Mouse (Mus musculus): ENCODE measurements at regions not wholly inside any gene's neighbourhood (a gene's known extent, or its start where the extent isn't known, plus 50 kb on each side); places are given as distances from the start of the nearest gene placed in this dataset.
"Not testable (repeated sequence)": the region's sequence is repeated elsewhere in the genome, so short reads cannot be mapped to it uniquely, and the experiment has no call there.

GRCm38 (mm10) chr17:84844950-84845349, 54.4 kb upstream of the Lrpprc start:
- no peak for DNase-seq (ENCODE audit: low spot score)

DNA sequence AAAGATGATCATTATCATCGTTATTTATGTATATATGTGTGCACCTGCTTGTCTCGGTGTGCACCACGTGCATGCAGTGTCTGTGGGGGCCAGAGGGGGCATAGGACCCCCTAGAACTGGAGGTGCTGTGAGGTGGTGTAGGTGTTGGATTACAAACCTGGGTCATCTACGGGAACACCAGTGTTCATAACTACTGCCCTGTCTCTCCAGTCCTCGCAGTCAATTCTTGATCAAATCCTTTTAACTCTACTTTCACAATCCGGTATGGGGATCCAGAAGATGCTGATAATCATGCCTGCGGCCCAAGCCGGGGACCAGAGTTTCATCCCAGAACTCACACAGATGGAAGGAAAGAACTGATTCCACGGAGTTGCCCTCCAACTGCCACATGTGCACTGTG, 55.6 kb upstream of the Lrpprc start:
- DNase-seq (ENCODE audit: low spot score) = no peak

GRCm38 (mm10) chr17:84848385-84849030, 57.9 kb upstream of the Lrpprc start:
- DNase-seq (ENCODE audit: low spot score) = no peak

- peak; percentile 26 for DNase-seq (ENCODE audit: low spot score)
Observed at GRCm38 (mm10) chr17:84849031-84849405, 58.4 kb upstream of the Lrpprc start.

DNA sequence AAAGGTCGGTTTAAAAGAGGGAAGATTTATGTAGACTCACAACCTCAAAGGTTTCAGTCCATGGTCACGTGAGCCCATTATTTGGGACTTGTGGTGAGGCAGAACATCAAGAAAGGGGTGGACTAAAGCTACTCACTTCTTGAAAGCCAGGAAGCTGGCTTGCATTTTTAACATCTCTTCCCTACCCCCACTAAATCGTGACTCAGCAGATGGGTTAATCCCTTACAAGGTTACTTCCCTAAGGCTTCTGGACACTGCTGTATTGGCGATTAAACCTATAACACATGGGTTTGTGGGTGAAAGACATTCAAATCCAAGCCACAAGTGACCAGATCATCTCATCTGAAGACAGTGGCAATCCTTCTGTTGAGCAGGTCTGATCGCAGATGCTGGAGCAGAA, 59.9 kb upstream of the Lrpprc start:
- DNase-seq (ENCODE audit: low spot score) = no peak

DNA sequence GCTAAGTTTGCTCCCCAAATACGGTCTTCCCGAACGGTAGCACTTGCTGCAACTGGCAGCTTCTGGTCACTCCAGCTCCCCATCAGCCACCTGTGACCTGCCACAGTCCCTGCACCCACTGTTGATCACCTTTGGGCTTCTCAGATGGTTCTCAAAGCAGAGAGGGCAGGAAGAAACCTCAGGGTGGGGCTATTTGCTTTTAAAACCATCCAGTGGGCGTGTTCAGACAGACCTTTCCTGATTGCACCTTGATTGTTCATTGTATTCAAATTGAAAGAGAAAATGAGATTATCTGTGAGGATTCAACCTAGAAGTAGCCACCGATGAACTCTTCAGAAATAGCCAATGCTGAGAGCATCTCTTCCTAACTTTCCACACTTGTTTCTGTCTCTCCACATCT, 60.3 kb upstream of the Lrpprc start:
- no peak for DNase-seq (ENCODE audit: low spot score)

DNA sequence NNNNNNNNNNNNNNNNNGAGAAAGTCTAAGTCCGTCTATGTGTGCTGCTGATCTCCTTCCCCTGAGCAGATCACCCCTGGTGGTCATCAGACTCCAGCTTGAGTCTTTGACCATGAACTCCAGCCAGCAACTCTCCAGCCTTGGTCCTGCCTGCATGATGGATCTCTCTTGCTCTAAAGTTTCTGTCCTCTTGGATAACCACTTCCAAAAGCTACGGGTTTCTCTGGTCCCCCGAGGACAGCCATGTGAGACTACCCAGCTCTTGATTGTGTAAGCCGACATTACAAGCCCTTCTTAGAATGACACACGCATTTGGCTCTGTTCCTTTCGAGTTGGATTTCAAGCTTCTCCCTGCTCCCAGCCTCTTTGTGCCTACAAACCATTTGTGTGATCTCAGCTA, 66.4 kb upstream of the Lrpprc start:
- DNase-seq (ENCODE audit: low spot score) = no peak

- peak; percentile 41 for DNase-seq (ENCODE audit: low spot score)
Observed at GRCm38 (mm10) chr17:84858830-84859229, 68.2 kb upstream of the Lrpprc start.

DNA sequence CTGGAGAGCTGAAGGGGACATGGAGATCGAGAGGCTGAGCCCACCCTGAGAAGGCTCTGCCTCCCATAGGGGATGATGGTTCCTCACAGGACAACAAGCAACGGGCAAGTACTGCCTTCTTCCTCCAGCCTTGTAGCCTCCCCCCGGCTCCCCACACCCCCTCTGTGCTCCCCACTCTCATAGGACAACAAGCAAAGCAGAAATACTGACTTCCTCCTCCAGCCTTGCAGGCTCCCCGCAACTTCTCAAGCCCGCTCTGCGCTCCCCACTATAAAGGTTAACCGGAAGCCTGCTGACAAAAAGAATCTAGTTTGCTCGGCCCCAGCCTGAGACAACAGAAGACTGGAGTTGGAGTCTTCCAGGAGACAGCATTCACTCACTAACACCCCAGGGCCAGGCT, 69.3 kb upstream of the Lrpprc start:
- no peak for DNase-seq (ENCODE audit: low spot score)

- no peak for DNase-seq (ENCODE audit: low spot score)
Observed at GRCm38 (mm10) chr17:84860835-84861234, 70.2 kb upstream of the Lrpprc start.

DNA sequence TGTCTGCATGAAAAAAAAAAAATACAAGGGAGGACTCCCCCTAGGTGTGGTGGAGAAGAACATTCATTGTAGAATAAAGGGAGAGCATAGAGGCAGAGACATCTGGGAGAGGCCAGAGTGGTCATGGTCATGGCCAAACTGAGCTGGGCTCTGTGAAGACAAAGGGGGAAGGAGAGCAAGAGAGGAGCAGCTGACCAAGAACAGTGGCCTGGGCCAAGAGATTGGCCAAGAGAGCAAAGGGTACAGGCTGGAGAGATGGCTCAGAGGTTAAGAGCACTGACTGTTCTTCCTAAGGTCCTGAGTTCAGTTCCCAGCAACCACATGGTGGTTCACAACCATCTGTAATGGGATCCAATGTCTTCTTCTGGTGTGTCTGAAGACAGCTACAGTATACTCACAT, 73.6 kb upstream of the Lrpprc start:
- not testable (repeated sequence) for DNase-seq (ENCODE audit: low spot score)

DNA sequence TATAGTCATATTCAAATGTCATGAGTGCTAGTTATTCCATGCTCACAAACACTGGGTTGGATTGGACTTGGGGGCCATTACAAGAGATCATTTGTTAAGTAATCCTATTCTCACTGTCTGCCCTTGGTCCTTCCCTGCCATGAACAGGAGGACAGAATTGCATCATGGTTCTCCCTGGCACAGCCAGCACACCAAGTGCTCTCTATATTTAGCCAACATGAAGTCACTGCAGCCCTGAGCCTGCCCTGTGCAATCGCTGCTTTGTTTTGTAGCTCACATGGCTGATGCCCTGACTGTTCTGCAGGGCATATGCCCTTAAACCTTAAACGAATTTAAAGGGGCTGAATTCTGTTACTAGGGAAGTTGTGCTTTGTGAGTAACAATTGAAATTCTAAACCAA, 74.6 kb upstream of the Lrpprc start:
- DNase-seq (ENCODE audit: low spot score) = no peak

DNA sequence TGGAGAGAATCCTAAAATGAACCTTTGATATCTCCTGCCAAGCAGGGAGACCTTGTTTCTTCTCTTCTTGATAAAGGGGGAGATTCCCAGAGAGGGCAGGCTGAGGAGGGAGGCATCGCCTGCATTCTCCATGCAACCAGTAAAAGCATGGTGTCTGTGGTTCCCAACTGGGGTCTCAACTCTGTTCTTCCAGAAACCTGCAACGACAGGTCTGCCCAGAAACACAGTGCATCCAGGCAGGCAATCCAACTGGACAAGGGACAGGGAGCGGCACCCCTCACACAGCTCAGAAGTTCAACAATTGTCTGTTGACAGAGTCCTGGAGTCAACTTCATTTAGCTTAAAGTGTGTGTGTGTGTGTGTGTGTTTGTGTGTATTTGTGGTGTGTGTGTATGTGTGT, 75.0 kb upstream of the Lrpprc start:
- DNase-seq (ENCODE audit: low spot score) = no peak

- DNase-seq (ENCODE audit: low spot score) = no peak
Observed at GRCm38 (mm10) chr17:84869074-84869722, 78.6 kb upstream of the Lrpprc start.

DNA sequence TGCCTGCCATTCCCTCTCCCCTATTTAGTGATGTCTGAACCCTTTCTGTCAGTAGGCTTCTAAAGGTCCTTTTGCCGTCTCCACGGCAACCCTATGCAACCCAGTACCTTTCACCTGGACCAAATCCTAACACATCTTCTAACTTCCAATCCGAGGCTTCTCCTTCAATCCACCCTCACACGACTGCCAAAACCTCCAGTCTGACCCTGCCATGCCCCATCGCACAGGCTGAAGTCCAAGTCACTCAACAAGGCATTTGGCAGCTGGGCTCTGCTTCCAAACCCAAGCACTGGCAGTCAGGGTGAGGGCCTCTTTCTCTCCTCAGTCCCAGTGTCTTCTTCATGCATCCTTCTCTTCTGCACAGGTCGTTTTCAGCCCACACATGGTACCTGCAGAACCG, 83.0 kb upstream of the Lrpprc start:
- DNase-seq (ENCODE audit: low spot score) = no peak

DNA sequence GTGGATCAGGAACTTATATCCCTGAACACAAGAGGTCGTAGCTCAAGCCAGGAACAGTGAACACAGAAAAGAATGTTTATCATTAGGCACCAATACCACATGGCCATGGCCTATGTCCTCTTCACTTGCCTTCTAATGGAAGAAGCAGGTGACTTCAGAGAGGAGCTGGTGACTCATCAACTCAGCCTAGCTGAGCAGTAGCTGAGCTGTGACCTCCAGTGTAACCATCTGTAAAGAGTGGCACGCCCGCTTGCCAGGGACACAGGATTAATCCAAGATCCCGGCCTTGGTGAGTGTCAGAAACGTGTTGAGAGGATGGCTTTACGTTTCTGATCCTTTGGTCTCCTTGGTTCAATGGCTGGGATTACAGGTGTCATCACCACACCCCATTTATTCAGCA, 82.0 kb upstream of the Ppm1b start:
- DNase-seq (ENCODE audit: low spot score) = no peak

GRCm38 (mm10) chr17:84875031-84875430, 81.5 kb upstream of the Ppm1b start:
- DNase-seq (ENCODE audit: low spot score) = no peak

DNA sequence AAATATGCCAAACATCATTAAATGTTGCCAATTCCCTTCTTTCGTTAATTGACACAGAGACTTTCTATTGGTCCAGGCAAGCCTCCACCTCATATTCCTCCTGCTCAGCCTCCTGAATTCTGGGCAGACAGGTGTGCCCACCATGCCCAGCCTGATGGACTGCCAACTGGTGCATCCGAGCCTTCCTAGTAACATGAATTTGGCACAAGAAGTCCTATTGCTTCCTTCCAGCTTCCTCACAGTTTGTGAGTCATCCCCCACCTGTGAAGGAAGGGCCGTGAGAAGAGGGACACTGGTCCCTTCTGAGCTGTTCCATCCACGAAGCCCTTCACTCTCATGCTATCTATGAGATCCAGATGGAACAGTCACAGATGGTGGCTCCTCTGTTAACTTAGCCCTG, 80.5 kb upstream of the Ppm1b start:
- DNase-seq (ENCODE audit: low spot score) = no peak

- DNase-seq (ENCODE audit: low spot score) = peak; percentile 46
Observed at GRCm38 (mm10) chr17:84877176-84877863, 79.2 kb upstream of the Ppm1b start.

DNA sequence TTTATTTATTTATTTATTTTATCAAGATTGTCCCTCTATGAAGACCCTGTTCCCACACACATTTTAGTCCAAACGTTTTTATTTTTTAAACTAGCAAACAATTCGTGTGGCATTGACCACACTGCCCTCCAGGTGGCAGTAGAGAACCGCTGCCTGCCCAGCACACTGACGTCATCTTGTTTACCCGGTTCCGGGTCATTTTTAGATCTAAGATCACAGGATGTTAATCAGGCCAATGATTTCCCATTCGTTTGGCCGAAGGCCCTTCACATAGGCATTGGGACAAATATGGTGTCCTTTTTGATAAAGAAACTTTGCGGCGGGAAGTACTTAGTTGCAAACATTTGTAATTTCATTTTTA, 78.7 kb upstream of the Ppm1b start:
- peak; percentile 87 for DNase-seq (ENCODE audit: low spot score)

- no peak for DNase-seq (ENCODE audit: low spot score)
Observed at GRCm38 (mm10) chr17:84878316-84878715, 78.2 kb upstream of the Ppm1b start.

- DNase-seq (ENCODE audit: low spot score) = no peak
Observed at GRCm38 (mm10) chr17:84879146-84879545, 77.4 kb upstream of the Ppm1b start.

DNA sequence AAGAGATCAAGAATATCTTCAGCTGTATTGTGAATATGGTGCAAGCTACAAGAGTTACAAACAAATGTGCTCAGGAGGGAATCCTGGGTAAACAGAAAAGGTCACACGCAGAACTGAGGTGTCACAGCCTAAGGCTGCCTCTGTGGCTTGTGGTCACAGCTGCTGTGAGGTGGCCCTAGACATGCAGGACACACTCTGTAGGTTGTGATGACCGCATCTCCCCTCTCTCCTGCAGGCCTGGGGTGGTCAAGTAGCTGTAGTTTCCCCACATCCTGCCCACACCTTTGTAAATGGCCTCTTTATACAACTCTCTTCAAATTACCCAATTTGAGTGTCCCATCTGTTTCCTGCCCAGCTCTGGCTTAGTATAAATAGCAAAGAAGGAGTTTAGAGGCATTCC, 75.6 kb upstream of the Ppm1b start:
- DNase-seq (ENCODE audit: low spot score) = no peak

DNA sequence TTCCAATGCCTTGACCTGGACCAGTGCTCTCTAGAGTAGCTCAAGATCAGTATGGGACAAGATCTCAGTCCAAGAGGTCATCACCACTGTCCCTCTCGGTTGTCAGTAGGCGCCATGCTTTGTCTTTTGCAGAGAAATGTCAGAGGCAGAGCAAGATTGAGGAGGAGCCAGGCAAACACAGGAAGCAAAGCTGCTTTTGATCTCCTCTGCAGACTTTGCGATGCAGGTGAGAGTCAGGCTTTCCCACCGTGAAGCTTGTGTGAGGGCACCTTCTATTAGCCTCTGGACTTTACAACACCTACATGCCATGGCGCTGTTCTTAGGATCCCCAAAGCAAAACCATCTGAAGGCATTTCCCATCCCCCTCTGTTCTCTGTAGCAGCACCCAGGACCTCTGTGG, 68.0 kb upstream of the Ppm1b start:
- no peak for DNase-seq (ENCODE audit: low spot score)

Measured in retina, embryonic 14.5 days (tissue).